Mouse (Mus musculus): ENCODE data around the gene Fbln5.

GRCm38 (mm10) chr12:101832179-101833114 lies 13.6 kb upstream of the Fbln5 start:
- TF ChIP-seq POLR2A (IDR thresholded peaks at IDR 0.05; ENCODE audit: insufficient read length, low read depth) (no peak), MAX (IDR thresholded peaks at IDR 0.05; ENCODE audit: low read depth) (no peak), MYOG (IDR thresholded peaks at IDR 0.05; ENCODE audit: control insufficient read depth in 1 of 3, insufficient read depth in 1 of 3, insufficient read length in 2 of 3, low read depth in 2 of 3) (no peak), POLR2AphosphoS2 (IDR thresholded peaks at IDR 0.05; ENCODE audit: insufficient read length, low read depth) (no peak), CEBPB (IDR thresholded peaks at IDR 0.05; ENCODE audit: insufficient read depth, poor library complexity, severe bottlenecking) (no peak), TCF12 (IDR thresholded peaks at IDR 0.05; ENCODE audit: insufficient read depth, poor library complexity, severe bottlenecking) (no peak), E2F4 (IDR thresholded peaks at IDR 0.05; ENCODE audit: insufficient read depth) (no peak)
